Mouse (Mus musculus): ENCODE measurements around the gene Palm2.

GRCm38 (mm10) chr4:57482435-57482834 is 48.4 kb downstream of the Palm2 start:
- TF ChIP-seq CTCF (IDR thresholded peaks at IDR 0.05; ENCODE audit: low read depth) (no peak), EP300 (optimal IDR thresholded peaks at IDR 0.05) (no peak)
